Mouse (Mus musculus) limb, embryonic 12.5 days (tissue): ENCODE data around the gene Pms2. TPM values are rescaled to one million over a fixed set of nuclear protein-coding genes. Genes with fewer than 3 reads are reported as not detected.

Experiments
- ATAC-seq: fragments of 200-750 bp; cut with Nextera tagmentation; 2 replicates; pipeline ENCODE4 v1.8.0; 2017; ENCODE audit warnings: low read depth, moderate TSS enrichment; ENCODE audit not compliant: insufficient number of reproducible peaks, insufficient read depth, low FRiP score, low TSS enrichment
- H3K27ac ChIP-seq: fragments of 300-500 bp; sonication (generic); 2 replicates; pipeline ENCODE4 v1.5.1; 2016; ENCODE audit warnings: mild to moderate bottlenecking, moderate library complexity
- H3K27me3 ChIP-seq: fragments of 300-500 bp; sonication (generic); 2 replicates; pipeline ENCODE4 v1.6.1; 2016; ENCODE audit warnings: mild to moderate bottlenecking, moderate library complexity
- H3K36me3 ChIP-seq: fragments of 300-500 bp; sonication (generic); 2 replicates; pipeline ENCODE4 v1.6.1; 2016; ENCODE audit warnings: mild to moderate bottlenecking, moderate library complexity
- H3K4me1 ChIP-seq: fragments of 300-500 bp; sonication (generic); replicated peaks from 2 replicates; pipeline ENCODE4 v1.6.1; 2016
- H3K4me2 ChIP-seq: fragments of 300-500 bp; sonication (generic); 2 replicates; pipeline ENCODE4 v1.6.1; 2016; ENCODE audit warnings: mild to moderate bottlenecking, moderate library complexity
- H3K4me3 ChIP-seq: fragments of 300-500 bp; sonication (generic); replicated peaks from 2 replicates; pipeline ENCODE4 v1.5.1; 2016; ENCODE audit warnings: mild to moderate bottlenecking
- H3K9ac ChIP-seq: fragments of 300-500 bp; sonication (generic); replicated peaks from 2 replicates; pipeline ENCODE4 v1.6.1; 2016; ENCODE audit warnings: mild to moderate bottlenecking, moderate library complexity
- H3K9me3 ChIP-seq: fragments of 300-500 bp; sonication (generic); 2 replicates; pipeline ENCODE4 v1.6.1; 2016; ENCODE audit warnings: mild to moderate bottlenecking, moderate library complexity
- WGBS: fragments of 180-500 bp; shearing (Covaris S2); methylation state at CpG from one replicate; pipeline ENCODE4 v1.1.7; 2016; 5-methylcytosine and 5-hydroxymethylcytosine counted together
- polyA plus RNA-seq: library from polyadenylated mRNA; unstranded; fragments of >200 nt; fragmentation: Nextera tagmentation; extraction: Ambion mirVana; gene quantifications from 2 replicates; pipeline ENCODE4 v1.2.1, GENCODE M21; 2016

Pms2 gene
- polyA plus RNA-seq, 1 experiment from 2014 or later, result 41.6 TPM

- no peaks in the 10 kb centered on the region for H3K27me3 ChIP-seq
- no peaks in the 10 kb centered on the region for H3K4me1 ChIP-seq
- no peak overlapping the region for H3K4me2 ChIP-seq
- ATAC-seq, result no peak
- no peak overlapping the region for H3K4me3 ChIP-seq
- WGBS, result 91% methylated on average over 11 of the region's 11 CpGs
- H3K27ac ChIP-seq, result no peak overlapping the region
- peaks cover 39% of the 10 kb centered on the region for H3K36me3 ChIP-seq
- no peaks in the 10 kb centered on the region for H3K9me3 ChIP-seq
- H3K9ac ChIP-seq, result no peak overlapping the region
Observed at GRCm38 (mm10) chr5:143933414-143933813, 23.6 kb downstream of the Pms2 start.

GRCm38 (mm10) chr5:143933875-143934274 lies 24.1 kb downstream of the Pms2 start:
- Histone ChIP-seq H3K9ac (no peak overlapping the region), H3K36me3 (peaks cover 34% of the 10 kb centered on the region), H3K4me3 (no peak overlapping the region), H3K27ac (no peak overlapping the region), H3K4me2 (no peak overlapping the region), H3K4me1 (no peaks in the 10 kb centered on the region), H3K27me3 (no peaks in the 10 kb centered on the region), H3K9me3 (no peaks in the 10 kb centered on the region)
- ATAC-seq, result no peak
- 90% methylated on average over 1 of the region's 1 CpGs for WGBS

- no peaks in the 10 kb centered on the region for H3K27me3 ChIP-seq
- 85% methylated on average over 9 of the region's 9 CpGs for WGBS
- no peak overlapping the region for H3K9ac ChIP-seq
- H3K9me3 ChIP-seq, result no peaks in the 10 kb centered on the region
- no peak overlapping the region for H3K4me2 ChIP-seq
- H3K4me3 ChIP-seq, result no peak overlapping the region
- no peaks in the 10 kb centered on the region for H3K4me1 ChIP-seq
- no peak for ATAC-seq
- H3K27ac ChIP-seq, result no peak overlapping the region
- peaks cover 13% of the 10 kb centered on the region for H3K36me3 ChIP-seq
Observed at GRCm38 (mm10) chr5:143936156-143936555, 26.4 kb downstream of the Pms2 start.

- Histone ChIP-seq H3K9me3 (no peaks in the 10 kb centered on the region), H3K4me3 (no peak overlapping the region), H3K4me2 (no peak overlapping the region), H3K9ac (no peak overlapping the region), H3K27me3 (no peaks in the 10 kb centered on the region), H3K36me3 (no peaks in the 10 kb centered on the region), H3K4me1 (no peaks in the 10 kb centered on the region; the same call in 1 of the 2 replicates), H3K27ac (no peak overlapping the region)
- no peak for ATAC-seq
- 27% methylated on average over 10 of the region's 10 CpGs for WGBS
Observed at GRCm38 (mm10) chr5:143941588-143941987, 31.8 kb downstream of the Pms2 start.

- Histone ChIP-seq H3K9me3 (no peaks in the 10 kb centered on the region), H3K36me3 (no peaks in the 10 kb centered on the region), H3K4me3 (no peak overlapping the region), H3K4me1 (no peaks in the 10 kb centered on the region; the same call in 1 of the 2 replicates), H3K4me2 (no peak overlapping the region), H3K27ac (no peak overlapping the region), H3K9ac (no peak overlapping the region), H3K27me3 (no peaks in the 10 kb centered on the region)
- ATAC-seq, result no peak
- WGBS, result 86% methylated on average over 14 of the region's 14 CpGs
Observed at GRCm38 (mm10) chr5:143943231-143944125, 33.7 kb downstream of the Pms2 start.

- Histone ChIP-seq H3K9me3 (no peaks in the 10 kb centered on the region), H3K27me3 (no peaks in the 10 kb centered on the region; the same call in 1 of the 2 replicates), H3K4me1 (no peaks in the 10 kb centered on the region), H3K27ac (no peak overlapping the region), H3K4me3 (no peak overlapping the region), H3K9ac (no peak overlapping the region), H3K4me2 (no peak overlapping the region), H3K36me3 (no peaks in the 10 kb centered on the region)
- ATAC-seq, result no peak
- WGBS, result 84% methylated on average over 12 of the region's 12 CpGs
Observed at GRCm38 (mm10) chr5:143948361-143948760, 38.6 kb downstream of the Pms2 start.

GRCm38 (mm10) chr5:143950016-143950415 lies 40.3 kb downstream of the Pms2 start:
- Histone ChIP-seq H3K27me3 (no peaks in the 10 kb centered on the region; the same call in 1 of the 2 replicates), H3K4me1 (no peaks in the 10 kb centered on the region), H3K36me3 (no peaks in the 10 kb centered on the region), H3K9me3 (no peaks in the 10 kb centered on the region), H3K9ac (no peak overlapping the region), H3K4me2 (no peak overlapping the region), H3K27ac (no peak overlapping the region), H3K4me3 (no peak overlapping the region)
- ATAC-seq, result no peak
- 38% methylated on average over 5 of the region's 5 CpGs for WGBS

- 91% methylated on average over 6 of the region's 6 CpGs for WGBS
- H3K9me3 ChIP-seq, result 0 out of 2 replicates have a peak, but pooled peaks cover 5% of the 10 kb centered on the region
Observed at GRCm38 (mm10) chr5:143957101-143957500, 47.3 kb downstream of the Pms2 start.

GRCm38 (mm10) chr5:143959551-143959950 lies 49.8 kb downstream of the Pms2 start:
- Histone ChIP-seq H3K4me3 (no peak overlapping the region), H3K4me1 (no peaks in the 10 kb centered on the region), H3K9me3 (0 out of 2 replicates have a peak, but pooled peaks cover 5% of the 10 kb centered on the region), H3K4me2 (no peak overlapping the region), H3K27me3 (no peaks in the 10 kb centered on the region), H3K36me3 (no peaks in the 10 kb centered on the region), H3K9ac (no peak overlapping the region), H3K27ac (no peak overlapping the region)
- 93% methylated on average over 11 of the region's 11 CpGs for WGBS
- ATAC-seq, result no peak

More at GRCm38 (mm10) chr5:143957101-143957500, 47.3 kb downstream of the Pms2 start:
- Histone ChIP-seq H3K4me1 (no peaks in the 10 kb centered on the region), H3K4me2 (no peak overlapping the region), H3K27ac (no peak overlapping the region), H3K4me3 (no peak overlapping the region), H3K36me3 (no peaks in the 10 kb centered on the region), H3K9ac (no peak overlapping the region), H3K27me3 (no peaks in the 10 kb centered on the region)
- no peak for ATAC-seq

GRCm38 (mm10) chr5:143961176-143961575 lies 51.4 kb downstream of the Pms2 start:
- Histone ChIP-seq H3K4me2 (no peak overlapping the region), H3K9ac (no peak overlapping the region), H3K27ac (no peak overlapping the region), H3K4me1 (no peaks in the 10 kb centered on the region), H3K27me3 (no peaks in the 10 kb centered on the region), H3K36me3 (no peaks in the 10 kb centered on the region), H3K4me3 (no peak overlapping the region), H3K9me3 (0 out of 2 replicates have a peak, but pooled peaks cover 5% of the 10 kb centered on the region)
- WGBS, result 84% methylated on average over 8 of the region's 8 CpGs
- ATAC-seq, result no peak

GRCm38 (mm10) chr5:143965586-143966345 lies 56.0 kb downstream of the Pms2 start:
- Histone ChIP-seq H3K4me1 (no peaks in the 10 kb centered on the region), H3K4me3 (no peak overlapping the region), H3K27ac (no peak overlapping the region), H3K9ac (no peak overlapping the region), H3K36me3 (no peaks in the 10 kb centered on the region), H3K9me3 (no peaks in the 10 kb centered on the region), H3K27me3 (no peaks in the 10 kb centered on the region), H3K4me2 (no peak overlapping the region)
- no peak for ATAC-seq
- WGBS, result 86% methylated on average over 12 of the region's 12 CpGs
